Mouse (Mus musculus): ENCODE measurements around the gene Cnksr1. TPM values are rescaled to one million over a fixed set of nuclear protein-coding genes. Genes with fewer than 3 reads are reported as not detected.

Cnksr1 gene
- polyA plus RNA-seq, 2 experiments = 0.06 TPM; not detected in 1

- Histone ChIP-seq H3K4me3 (ENCODE audit: insufficient read depth in 1 of 2, low read depth in 2 of 2, low read length in 2 of 2) (no peak overlapping the region), H3K27me3 (ENCODE audit: control insufficient read depth, insufficient read depth, low read length) (no peaks in the 10 kb centered on the region), H3K4me1 (replicated peaks; ENCODE audit: control insufficient read depth in 2 of 2, insufficient read depth in 2 of 2, low read length in 1 of 2) (peaks cover 28 to 32% of the 10 kb centered on the region in 2 experiments), H3K9me3 (ENCODE audit: control insufficient read depth, low read length) (no peaks in the 10 kb centered on the region), H3K36me3 (replicated peaks; ENCODE audit: control insufficient read depth, insufficient read depth, low read depth) (peaks cover 2% of the 10 kb centered on the region; the same call in 1 of the 2 replicates), H3K27ac (no peak overlapping the region; the same call in 1 of the 2 replicates), H3K4me2 (ENCODE audit: low read depth) (no peak overlapping the region), H3K9ac (replicated peaks) (no peak overlapping the region)
- no peak for ATAC-seq (ENCODE audit: insufficient read depth)
- WGBS (ENCODE audit: insufficient replicate concordance) = 75% methylated on average over 3 of the region's 3 CpGs
- TF ChIP-seq CTCF (IDR thresholded peaks at IDR 0.05; ENCODE audit: low read depth) (no peak), EP300 (IDR thresholded peaks at IDR 0.05; ENCODE audit: low read depth) (no peak)
- no peak for DNase-seq (ENCODE audit: low read depth in 3 of 3, low spot score in 3 of 3)
Observed at GRCm38 (mm10) chr4:134183711-134184110, 54.5 kb downstream of the Cnksr1 start.

- H3K4me3 ChIP-seq (ENCODE audit: insufficient read depth in 1 of 2, low read depth in 2 of 2, low read length in 2 of 2) = no peak overlapping the region
- H3K27me3 ChIP-seq (ENCODE audit: control insufficient read depth, insufficient read depth, low read length) = no peaks in the 10 kb centered on the region
- no peaks in the 10 kb centered on the region for H3K9me3 ChIP-seq (ENCODE audit: control insufficient read depth, low read length)
- ATAC-seq (ENCODE audit: insufficient read depth) (peak; percentile 75), DNase-seq (ENCODE audit: low read depth in 3 of 3, low spot score in 3 of 3) (no peak)
- H3K27ac ChIP-seq = peak overlapping the region; percentile 78
- TF ChIP-seq CTCF (IDR thresholded peaks at IDR 0.05; ENCODE audit: low read depth) (peak; percentile 68), EP300 (IDR thresholded peaks at IDR 0.05; ENCODE audit: low read depth) (no peak)
- peak overlapping the region; percentile 34 for H3K4me2 ChIP-seq (ENCODE audit: low read depth)
- peak overlapping the region; percentile 20 for H3K9ac ChIP-seq (replicated peaks)
- peaks cover 2% of the 10 kb centered on the region; the same call in 1 of the 2 replicates for H3K36me3 ChIP-seq (replicated peaks; ENCODE audit: control insufficient read depth, insufficient read depth, low read depth)
- peaks cover 28 to 29% of the 10 kb centered on the region in 2 experiments for H3K4me1 ChIP-seq (replicated peaks; ENCODE audit: control insufficient read depth in 2 of 2, insufficient read depth in 2 of 2, low read length in 1 of 2)
Observed at GRCm38 (mm10) chr4:134181825-134182224, 56.4 kb downstream of the Cnksr1 start.

GRCm38 (mm10) chr4:134181112-134181511 lies 57.1 kb downstream of the Cnksr1 start:
- H3K9ac ChIP-seq (replicated peaks) = peak overlapping the region; percentile 40
- H3K36me3 ChIP-seq (replicated peaks; ENCODE audit: control insufficient read depth, insufficient read depth, low read depth) = peaks cover 3% of the 10 kb centered on the region
- H3K9me3 ChIP-seq (ENCODE audit: control insufficient read depth, low read length) = no peaks in the 10 kb centered on the region
- H3K27me3 ChIP-seq (ENCODE audit: control insufficient read depth, insufficient read depth, low read length) = no peaks in the 10 kb centered on the region
- peak overlapping the region; percentile 34 for H3K4me2 ChIP-seq (ENCODE audit: low read depth)
- H3K4me1 ChIP-seq (replicated peaks; ENCODE audit: control insufficient read depth in 2 of 2, insufficient read depth in 2 of 2, low read length in 1 of 2) = peaks cover 28 to 29% of the 10 kb centered on the region in 2 experiments
- no peak for DNase-seq (ENCODE audit: low read depth in 3 of 3, low spot score in 3 of 3)
- TF ChIP-seq EP300 (IDR thresholded peaks at IDR 0.05; ENCODE audit: low read depth) = peak; percentile 49
- peak; percentile 2; the same call in 1 of the 2 replicates for TF ChIP-seq CTCF (IDR thresholded peaks at IDR 0.05; ENCODE audit: low read depth)
- H3K27ac ChIP-seq = peak overlapping the region; percentile 78
- ATAC-seq (ENCODE audit: insufficient read depth) = peak; percentile 84
- WGBS (ENCODE audit: insufficient replicate concordance) = 25% methylated on average over 1 of the region's 1 CpGs
- no peak overlapping the region; a peak in 1 of 4 replicates for H3K4me3 ChIP-seq (ENCODE audit: insufficient read depth in 1 of 2, low read depth in 2 of 2, low read length in 2 of 2)

Other genes starting within 250 kb of the Cnksr1 start
- 10.5 and 13.3 TPM in 2 replicates for gene Dhdds, start 237.5 kb downstream of the Cnksr1 start, polyA plus RNA-seq (2012; rRNA removed)
- gene Dhdds, start 237.5 kb downstream of the Cnksr1 start, polyA plus RNA-seq (2014; fragmentation: Nextera tagmentation; extraction: Ambion mirVana) = 16.8 and 17.8 TPM in 2 replicates
- gene Lin28a, start 219.6 kb downstream of the Cnksr1 start, polyA plus RNA-seq (2012; rRNA removed) = 0.70 and 0.95 TPM in 2 replicates
- 0.28 and 0.42 TPM in 2 replicates for gene Lin28a, start 219.6 kb downstream of the Cnksr1 start, polyA plus RNA-seq (2014; fragmentation: Nextera tagmentation; extraction: Ambion mirVana)
- gene Zfp683, start 184.6 kb downstream of the Cnksr1 start, polyA plus RNA-seq (2012; rRNA removed) = 0.03 and 0.06 TPM in 2 replicates
- not detected in 2 replicates for gene Zfp683, start 184.6 kb downstream of the Cnksr1 start, polyA plus RNA-seq (2014; fragmentation: Nextera tagmentation; extraction: Ambion mirVana)
- 0.23 TPM in 2 replicates for gene Crybg2, start 177.6 kb downstream of the Cnksr1 start, polyA plus RNA-seq (2012; rRNA removed)
- gene Crybg2, start 177.6 kb downstream of the Cnksr1 start, polyA plus RNA-seq (2014; fragmentation: Nextera tagmentation; extraction: Ambion mirVana) = 0.42 and 0.67 TPM in 2 replicates
- gene Cd52, start 143.3 kb downstream of the Cnksr1 start, polyA plus RNA-seq (2012; rRNA removed) = 17.1 and 31.5 TPM in 2 replicates
- gene Cd52, start 143.3 kb downstream of the Cnksr1 start, polyA plus RNA-seq (2014; fragmentation: Nextera tagmentation; extraction: Ambion mirVana) = 31.0 and 36.7 TPM in 2 replicates
- 1.4 TPM in 2 replicates for gene Ubxn11, start 135.8 kb downstream of the Cnksr1 start, polyA plus RNA-seq (2012; rRNA removed)
- 2.0 and 3.7 TPM in 2 replicates for gene Ubxn11, start 135.8 kb downstream of the Cnksr1 start, polyA plus RNA-seq (2014; fragmentation: Nextera tagmentation; extraction: Ambion mirVana)
- 70.8 and 79.9 TPM in 2 replicates for gene Sh3bgrl3, start 109.6 kb downstream of the Cnksr1 start, polyA plus RNA-seq (2012; rRNA removed)
- gene Sh3bgrl3, start 109.6 kb downstream of the Cnksr1 start, polyA plus RNA-seq (2014; fragmentation: Nextera tagmentation; extraction: Ambion mirVana) = 142 and 153 TPM in 2 replicates
- 14.2 and 16.9 TPM in 2 replicates for gene Cep85, start 51.3 kb downstream of the Cnksr1 start, polyA plus RNA-seq (2012; rRNA removed)
- 30.2 and 35.2 TPM in 2 replicates for gene Cep85, start 51.3 kb downstream of the Cnksr1 start, polyA plus RNA-seq (2014; fragmentation: Nextera tagmentation; extraction: Ambion mirVana)
- gene Gm7534, start 35.4 kb downstream of the Cnksr1 start, polyA plus RNA-seq (2012; rRNA removed) = not detected in 2 replicates
- gene Gm7534, start 35.4 kb downstream of the Cnksr1 start, polyA plus RNA-seq (2014; fragmentation: Nextera tagmentation; extraction: Ambion mirVana) = not detected in 2 replicates
- not detected in 2 replicates for gene Catsper4, start 11.0 kb downstream of the Cnksr1 start, polyA plus RNA-seq (2012; rRNA removed)
- gene Catsper4, start 11.0 kb downstream of the Cnksr1 start, polyA plus RNA-seq (2014; fragmentation: Nextera tagmentation; extraction: Ambion mirVana) = not detected in 2 replicates
- gene E130218I03Rik, start 5.3 kb upstream of the Cnksr1 start, polyA plus RNA-seq (2012; rRNA removed) = not detected in 2 replicates
- not detected in 2 replicates for gene E130218I03Rik, start 5.3 kb upstream of the Cnksr1 start, polyA plus RNA-seq (2014; fragmentation: Nextera tagmentation; extraction: Ambion mirVana)
- gene Zfp593, start 7.2 kb upstream of the Cnksr1 start, polyA plus RNA-seq (2012; rRNA removed) = 5.6 and 6.4 TPM in 2 replicates
- 7.1 TPM in 2 replicates for gene Zfp593, start 7.2 kb upstream of the Cnksr1 start, polyA plus RNA-seq (2014; fragmentation: Nextera tagmentation; extraction: Ambion mirVana)
- not detected in 2 replicates for gene Gm30191, start 8.5 kb upstream of the Cnksr1 start, polyA plus RNA-seq (2012; rRNA removed)
- gene Gm30191, start 8.5 kb upstream of the Cnksr1 start, polyA plus RNA-seq (2014; fragmentation: Nextera tagmentation; extraction: Ambion mirVana) = not detected in 2 replicates
- gene Grrp1, start 15.7 kb upstream of the Cnksr1 start, polyA plus RNA-seq (2012; rRNA removed) = 0.77 and 1.1 TPM in 2 replicates
- gene Grrp1, start 15.7 kb upstream of the Cnksr1 start, polyA plus RNA-seq (2014; fragmentation: Nextera tagmentation; extraction: Ambion mirVana) = 0.40 and 0.55 TPM in 2 replicates
- gene Pdik1l, start 49.5 kb upstream of the Cnksr1 start, polyA plus RNA-seq (2012; rRNA removed) = 2.8 and 4.5 TPM in 2 replicates
- gene Pdik1l, start 49.5 kb upstream of the Cnksr1 start, polyA plus RNA-seq (2014; fragmentation: Nextera tagmentation; extraction: Ambion mirVana) = 11.7 and 12.4 TPM in 2 replicates
- gene Trim63, start 76.7 kb upstream of the Cnksr1 start, polyA plus RNA-seq (2012; rRNA removed) = 0.07 TPM in 1 of 2 replicates, not detected in the other
- gene Trim63, start 76.7 kb upstream of the Cnksr1 start, polyA plus RNA-seq (2014; fragmentation: Nextera tagmentation; extraction: Ambion mirVana) = not detected in 2 replicates
- 0.02 TPM in 1 of 2 replicates, not detected in the other for gene Slc30a2, start 104.8 kb upstream of the Cnksr1 start, polyA plus RNA-seq (2012; rRNA removed)
- not detected in 2 replicates for gene Slc30a2, start 104.8 kb upstream of the Cnksr1 start, polyA plus RNA-seq (2014; fragmentation: Nextera tagmentation; extraction: Ambion mirVana)
- gene Extl1, start 145.5 kb upstream of the Cnksr1 start, polyA plus RNA-seq (2012; rRNA removed) = 0.04 and 0.16 TPM in 2 replicates
- gene Extl1, start 145.5 kb upstream of the Cnksr1 start, polyA plus RNA-seq (2014; fragmentation: Nextera tagmentation; extraction: Ambion mirVana) = 0.04 and 0.11 TPM in 2 replicates
- gene Pafah2, start 157.9 kb upstream of the Cnksr1 start, polyA plus RNA-seq (2012; rRNA removed) = 3.9 and 4.3 TPM in 2 replicates
- 4.3 and 5.4 TPM in 2 replicates for gene Pafah2, start 157.9 kb upstream of the Cnksr1 start, polyA plus RNA-seq (2014; fragmentation: Nextera tagmentation; extraction: Ambion mirVana)
- 46.2 and 104 TPM in 2 replicates for gene Stmn1, start 229.9 kb upstream of the Cnksr1 start, polyA plus RNA-seq (2012; rRNA removed)
- 404 and 464 TPM in 2 replicates for gene Stmn1, start 229.9 kb upstream of the Cnksr1 start, polyA plus RNA-seq (2014; fragmentation: Nextera tagmentation; extraction: Ambion mirVana)

All from liver, embryonic 14.5 days (tissue).